Mouse (Mus musculus): Measurements from ENCODE around the gene Armc9. TPM values are rescaled to one million over a fixed set of nuclear protein-coding genes. Genes with fewer than 3 reads are reported as not detected.

The Armc9 gene
- polyA plus RNA-seq, 1 experiment, result 6.2 TPM

DNA sequence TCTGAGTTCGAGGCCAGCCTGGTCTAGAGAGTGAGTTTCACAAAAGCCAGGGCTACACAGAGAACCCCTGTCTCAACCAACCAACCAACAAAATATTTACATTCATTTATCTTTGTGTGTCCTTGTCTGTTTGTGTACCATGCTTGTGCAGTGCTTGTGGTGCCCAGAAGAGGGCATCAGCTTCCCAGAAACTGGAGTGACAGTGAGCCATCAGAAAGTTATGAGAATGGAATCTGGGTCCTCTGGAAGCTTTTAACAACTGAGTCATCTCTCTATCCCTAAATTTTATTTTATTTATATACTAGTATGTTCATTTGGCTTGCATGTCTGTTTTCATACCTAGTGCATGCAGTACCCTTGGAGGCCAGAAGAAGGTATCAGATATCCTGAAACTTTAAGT is 2.0 kb upstream of the Armc9 start:
- TF ChIP-seq GATA1 (IDR thresholded peaks at IDR 0.05; ENCODE audit: low read length), result no peak

DNA sequence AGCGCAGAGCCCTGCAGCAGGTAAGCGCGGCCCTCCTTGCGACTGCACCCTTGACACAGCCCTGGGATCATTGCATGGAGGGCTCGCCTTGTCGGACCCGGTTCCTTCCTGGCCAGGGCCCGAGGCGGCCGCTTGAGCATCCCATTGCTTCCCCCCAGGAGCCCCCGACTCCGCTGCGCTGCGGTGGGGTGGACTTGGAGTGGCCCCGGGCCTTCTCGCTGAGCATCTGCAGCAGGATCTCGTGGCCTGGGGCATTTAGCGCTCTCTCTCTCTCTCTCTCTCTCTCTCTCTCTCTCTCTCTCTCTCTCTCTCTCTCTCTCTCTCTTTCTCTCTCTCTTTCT is 214 bp downstream of the Armc9 start:
- TF ChIP-seq GATA1 (IDR thresholded peaks at IDR 0.05; ENCODE audit: low read length), result no peak

DNA sequence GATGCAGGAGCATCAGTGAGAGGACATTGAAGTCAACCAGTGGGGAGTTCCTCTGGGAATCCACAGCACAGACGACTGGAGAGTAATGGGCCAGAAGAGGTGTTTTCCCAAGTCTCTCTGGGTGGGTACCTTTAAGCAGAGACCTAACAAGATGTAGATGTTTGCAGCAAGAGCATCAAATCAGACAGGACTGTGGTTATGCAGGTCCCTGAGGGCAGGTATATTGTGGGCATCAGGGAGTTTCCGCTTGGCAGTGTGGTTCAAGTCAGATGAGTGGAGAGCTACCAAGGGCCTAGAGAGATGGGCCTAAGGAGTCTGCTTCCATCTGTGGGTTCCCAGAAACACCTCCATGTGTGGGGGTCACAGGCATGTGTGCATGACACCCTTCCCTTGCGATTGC is 1.5 kb downstream of the Armc9 start:
- no peak for TF ChIP-seq GATA1 (IDR thresholded peaks at IDR 0.05; ENCODE audit: low read length)

DNA sequence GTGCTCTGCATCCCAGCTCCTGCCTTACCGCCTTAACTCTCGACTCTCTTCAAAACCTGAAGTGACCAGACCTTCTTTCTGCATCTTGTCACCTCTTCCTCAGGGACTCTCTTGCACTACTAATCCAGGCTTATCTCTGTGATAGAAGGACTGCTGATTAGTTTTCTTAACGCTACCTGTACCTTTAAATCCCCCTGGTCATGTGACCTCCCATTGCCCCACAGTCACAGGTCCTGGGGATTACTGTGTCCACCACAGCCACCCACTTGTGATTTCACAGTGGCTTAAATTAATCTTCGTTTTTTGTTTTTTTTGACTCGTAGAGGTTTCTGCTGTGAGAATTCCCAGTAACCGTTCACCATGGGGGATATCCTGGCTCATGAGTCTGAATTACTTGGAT is 2.0 kb downstream of the Armc9 start:
- no peak for TF ChIP-seq GATA1 (IDR thresholded peaks at IDR 0.05; ENCODE audit: low read length)

DNA sequence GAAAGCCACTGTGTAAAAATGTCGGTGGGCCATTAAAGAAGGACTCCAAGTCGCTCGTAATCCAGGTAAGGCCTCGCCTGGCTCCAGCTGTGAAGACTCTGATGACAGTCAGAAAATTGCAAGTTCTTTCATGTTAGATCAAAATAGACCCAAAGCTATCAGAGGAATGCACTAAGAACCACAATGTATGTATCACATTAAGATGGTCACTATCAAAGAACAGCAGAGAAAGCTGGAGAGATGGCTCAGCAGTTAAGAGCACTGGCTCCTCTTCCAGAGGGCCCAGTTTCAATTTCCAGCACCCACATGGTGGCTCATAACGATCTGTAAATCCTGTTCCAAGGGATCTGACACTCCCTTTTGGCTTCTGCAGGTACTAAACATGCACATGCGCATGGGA is 5.5 kb downstream of the Armc9 start:
- no peak for TF ChIP-seq GATA1 (IDR thresholded peaks at IDR 0.05; ENCODE audit: low read length)

DNA sequence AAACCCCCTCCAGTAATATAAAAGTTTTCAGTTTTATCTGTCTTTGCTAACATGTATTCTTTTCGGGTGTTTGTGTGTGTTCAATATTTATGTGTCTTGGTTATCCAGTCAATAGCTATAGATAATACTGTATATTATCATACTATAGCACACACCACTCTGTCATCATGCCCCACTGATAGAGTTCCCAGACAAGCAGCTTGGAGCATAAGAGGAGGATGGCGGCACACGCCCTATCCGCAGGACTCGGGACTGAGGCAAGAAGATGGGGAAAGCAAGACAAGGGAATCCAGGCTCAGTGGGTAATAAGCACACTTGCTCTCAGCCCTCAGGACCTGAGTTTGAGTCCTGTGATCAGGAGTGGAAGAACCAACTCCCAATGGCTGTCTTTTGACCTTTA is 5.9 kb downstream of the Armc9 start:
- no peak for TF ChIP-seq GATA1 (IDR thresholded peaks at IDR 0.05; ENCODE audit: low read length)

DNA sequence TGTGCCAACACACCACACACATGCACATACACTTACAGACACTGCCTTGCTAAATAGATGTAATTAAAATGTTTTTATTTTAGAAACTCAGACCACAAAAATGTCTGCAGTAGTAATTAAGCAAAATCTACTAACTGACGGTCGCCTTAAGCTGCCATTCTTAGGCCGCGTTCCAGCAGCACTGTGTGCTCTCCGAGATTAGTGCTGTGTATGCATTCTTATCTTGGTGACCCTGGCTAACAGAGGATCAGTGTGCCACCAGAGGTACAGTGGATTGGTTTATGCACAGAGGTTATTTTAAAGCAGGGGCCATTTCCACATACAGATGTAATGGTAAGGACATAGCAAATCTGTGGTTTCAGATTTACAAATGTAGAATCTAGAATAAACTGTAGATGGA is 6.5 kb downstream of the Armc9 start:
- TF ChIP-seq GATA1 (IDR thresholded peaks at IDR 0.05; ENCODE audit: low read length), result no peak

DNA sequence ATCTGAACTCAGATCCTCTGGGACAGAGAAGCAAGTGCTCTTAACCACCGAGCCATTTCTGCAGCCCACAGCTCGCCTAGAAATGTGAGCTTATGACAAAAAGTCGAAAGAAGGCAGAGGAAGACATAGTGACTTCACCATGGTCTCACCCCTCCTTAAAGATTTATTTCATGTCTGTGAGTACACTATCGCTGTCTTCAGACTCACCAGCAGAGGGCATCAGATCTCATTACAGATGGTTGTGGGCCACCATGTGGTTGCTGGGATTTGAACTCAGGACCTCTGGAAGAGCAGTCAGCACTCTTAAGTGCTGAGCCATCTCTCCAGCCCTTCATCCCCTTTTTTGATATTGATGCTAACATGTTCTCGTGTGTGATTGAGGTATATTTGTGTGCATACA is 20.0 kb downstream of the Armc9 start:
- no peak for TF ChIP-seq GATA1 (IDR thresholded peaks at IDR 0.05; ENCODE audit: low read length)

DNA sequence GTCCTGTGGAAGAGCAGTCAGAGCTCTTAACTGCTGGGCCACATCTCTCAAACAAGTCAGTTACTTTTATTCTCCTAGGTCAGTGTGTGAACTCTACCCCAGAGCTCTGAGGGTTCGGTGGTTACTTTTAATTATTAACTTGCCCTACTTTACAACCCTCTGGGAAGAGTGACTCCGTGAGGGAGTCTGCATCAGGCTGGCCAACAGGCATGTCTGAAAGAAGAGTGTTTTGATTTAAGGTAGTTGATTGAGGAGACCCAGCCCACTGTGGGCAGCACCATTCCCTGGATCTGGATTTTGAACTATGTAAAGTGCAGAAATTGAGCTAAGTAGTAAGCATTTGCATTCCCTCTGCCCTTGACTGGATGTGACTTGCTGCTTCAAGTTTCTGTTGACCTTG is 21.5 kb downstream of the Armc9 start:
- TF ChIP-seq GATA1 (IDR thresholded peaks at IDR 0.05; ENCODE audit: low read length), result no peak

DNA sequence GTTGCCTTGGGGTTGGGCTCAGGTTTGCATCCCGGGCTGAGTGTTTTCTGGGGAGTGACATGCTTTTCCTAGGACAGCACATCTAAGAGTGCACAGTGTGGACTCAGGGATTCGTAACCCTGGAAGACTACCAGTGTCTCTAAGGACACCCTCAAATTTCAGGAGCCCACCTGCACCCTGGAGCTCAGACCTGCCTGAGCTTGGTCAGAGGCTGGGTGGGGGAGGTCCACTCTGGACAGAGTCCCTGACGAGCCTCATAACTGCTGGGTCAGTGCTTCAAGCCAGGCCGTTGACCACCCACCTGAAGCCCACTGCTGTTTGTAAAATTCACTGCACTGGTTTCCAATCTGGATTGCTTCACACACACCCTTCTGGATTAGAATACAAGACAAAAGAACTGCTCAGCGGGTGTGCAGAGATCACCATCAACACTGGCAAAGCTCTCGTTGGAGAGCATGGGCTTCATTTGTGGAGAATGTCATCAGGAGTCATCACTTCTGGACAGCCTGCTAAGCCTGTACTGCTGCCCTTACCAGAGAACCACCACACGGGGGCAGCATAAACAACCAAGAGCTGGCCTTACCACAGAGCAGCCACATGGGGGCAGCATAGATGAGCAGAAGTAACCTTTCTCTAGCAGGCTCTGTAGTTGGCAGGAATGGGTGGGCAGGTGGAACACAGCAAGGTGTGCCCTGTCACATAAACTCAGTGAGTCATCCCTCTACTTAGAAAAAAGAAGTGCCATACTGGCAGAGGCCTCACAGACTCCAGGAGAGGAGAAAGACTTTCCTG is 24.1 kb downstream of the Armc9 start:
- no peak for TF ChIP-seq GATA1 (IDR thresholded peaks at IDR 0.05; ENCODE audit: low read length)

DNA sequence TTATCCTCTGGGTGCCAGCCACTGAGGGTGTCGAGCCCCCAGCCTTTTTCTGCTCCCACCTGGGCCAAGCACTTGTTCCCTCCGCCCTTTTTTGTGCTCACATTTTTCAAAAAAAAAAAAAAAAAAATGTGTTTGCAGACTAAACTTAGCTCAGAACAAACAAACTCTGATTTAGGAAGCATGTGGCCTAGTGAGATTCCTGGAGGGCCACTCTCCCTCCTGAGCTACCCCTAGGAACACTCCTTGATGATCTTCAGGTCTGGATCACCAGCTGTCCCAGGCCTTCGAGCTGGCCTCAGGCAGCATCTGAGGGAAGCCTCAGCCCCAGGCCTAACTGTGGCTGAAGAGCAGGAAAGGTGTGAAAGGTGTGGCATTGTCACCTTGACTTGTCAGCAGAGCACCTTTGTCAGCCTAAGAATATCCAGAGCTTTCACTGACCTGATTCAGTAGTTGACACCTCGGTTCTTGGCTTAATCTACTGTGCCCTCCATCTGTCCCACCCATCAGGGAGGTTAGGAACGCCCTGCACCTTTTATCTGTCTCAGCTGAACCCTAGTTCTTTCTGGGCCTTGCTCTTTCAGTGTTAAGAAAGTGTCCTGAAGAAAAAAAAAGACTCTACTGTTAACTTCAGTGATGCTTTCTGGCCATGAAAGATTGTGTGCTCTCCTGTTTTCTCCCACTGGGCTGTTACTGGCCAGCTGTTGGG is 27.6 kb downstream of the Armc9 start:
- TF ChIP-seq GATA1 (IDR thresholded peaks at IDR 0.05; ENCODE audit: low read length), result no peak

DNA sequence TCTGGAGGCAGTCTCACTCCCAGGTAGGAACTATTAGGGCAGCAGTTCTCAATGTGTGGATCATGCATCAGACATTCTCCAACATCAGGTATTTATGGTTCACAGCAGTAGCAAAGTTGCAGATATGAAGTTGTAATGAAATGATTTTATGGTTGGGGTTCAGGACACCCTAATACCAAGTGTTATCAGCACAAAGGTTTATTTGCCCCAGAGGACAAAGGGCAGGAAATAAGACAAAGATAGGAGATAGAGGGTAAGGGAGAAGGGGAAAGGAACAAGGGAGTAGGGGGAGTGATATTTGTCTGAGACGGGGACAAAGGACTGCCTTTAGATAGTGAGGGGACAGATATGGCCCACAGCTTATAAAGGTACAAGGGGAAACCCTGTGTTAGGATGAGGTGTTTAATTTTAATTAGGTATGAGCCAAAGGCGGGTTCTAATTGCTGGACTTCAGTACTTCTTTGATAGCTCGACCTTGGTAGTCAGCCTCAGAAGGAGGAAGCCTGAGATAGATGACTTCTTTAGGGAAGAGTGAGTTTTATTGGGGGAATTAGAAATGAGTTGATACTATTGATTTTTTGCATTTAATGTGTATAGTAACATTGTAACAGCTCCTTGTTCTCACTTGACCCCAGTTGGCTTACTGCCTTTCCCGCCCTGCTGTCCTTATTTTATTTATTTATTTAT is 29.1 kb downstream of the Armc9 start:
- no peak for TF ChIP-seq GATA1 (IDR thresholded peaks at IDR 0.05; ENCODE audit: low read length)

DNA sequence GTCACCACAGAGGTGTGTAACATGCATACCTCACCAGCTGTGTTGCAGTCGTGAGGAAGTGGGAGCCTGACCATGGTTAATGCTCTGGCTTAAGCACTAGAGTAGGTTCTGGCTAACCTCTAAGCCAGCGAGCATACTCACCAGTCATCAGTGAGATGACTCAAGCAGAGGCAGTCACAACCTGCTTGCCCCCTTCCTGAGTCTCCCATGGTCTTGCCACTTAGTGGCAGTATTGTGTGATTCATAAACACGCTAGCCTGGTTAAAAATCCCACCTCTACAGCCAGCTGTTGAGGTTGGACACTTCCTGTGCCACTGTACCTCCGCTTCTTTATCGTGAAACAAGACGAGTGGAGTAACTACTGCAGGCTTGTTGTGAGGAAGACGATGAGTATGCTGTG is 32.2 kb downstream of the Armc9 start:
- TF ChIP-seq GATA1 (IDR thresholded peaks at IDR 0.05; ENCODE audit: low read length), result no peak

DNA sequence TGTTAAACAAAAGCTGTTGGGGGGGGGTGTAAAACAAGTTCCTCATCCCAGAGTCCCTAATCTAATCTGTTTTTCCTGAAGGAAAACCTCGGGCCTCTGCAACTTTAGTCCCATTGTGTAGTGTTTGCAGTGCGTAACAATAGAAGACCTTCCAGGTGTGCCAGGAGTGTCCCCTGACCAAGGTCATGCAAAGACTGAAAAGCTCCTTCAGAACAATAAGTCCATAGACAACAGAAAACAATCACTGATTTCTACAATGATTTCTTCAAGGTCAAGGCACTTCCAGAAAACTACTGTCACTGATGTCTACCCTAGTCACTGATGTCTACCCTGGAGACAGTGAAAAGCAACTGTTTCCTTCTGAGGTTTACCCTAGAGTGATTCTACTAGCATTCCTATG is 33.3 kb downstream of the Armc9 start:
- no peak for TF ChIP-seq GATA1 (IDR thresholded peaks at IDR 0.05; ENCODE audit: low read length)

DNA sequence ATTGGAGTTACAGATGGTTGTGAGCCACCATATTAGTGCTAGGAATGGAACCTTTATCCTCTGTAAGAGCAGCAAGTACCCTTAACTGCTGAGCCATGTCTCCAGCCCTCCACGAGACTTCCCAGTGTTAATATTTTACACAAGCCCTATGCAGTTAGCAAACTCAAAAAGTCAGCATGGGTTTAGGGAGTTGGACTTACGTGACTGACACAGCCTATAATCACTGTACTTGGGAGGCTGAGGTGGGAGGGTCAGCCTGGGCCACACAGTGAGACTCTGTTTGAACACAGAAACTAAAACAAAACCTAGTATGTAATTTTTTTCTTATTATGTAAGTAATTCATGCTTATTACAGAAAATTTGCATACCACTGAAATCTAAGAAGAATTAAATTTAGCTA is 33.7 kb downstream of the Armc9 start:
- no peak for TF ChIP-seq GATA1 (IDR thresholded peaks at IDR 0.05; ENCODE audit: low read length)

DNA sequence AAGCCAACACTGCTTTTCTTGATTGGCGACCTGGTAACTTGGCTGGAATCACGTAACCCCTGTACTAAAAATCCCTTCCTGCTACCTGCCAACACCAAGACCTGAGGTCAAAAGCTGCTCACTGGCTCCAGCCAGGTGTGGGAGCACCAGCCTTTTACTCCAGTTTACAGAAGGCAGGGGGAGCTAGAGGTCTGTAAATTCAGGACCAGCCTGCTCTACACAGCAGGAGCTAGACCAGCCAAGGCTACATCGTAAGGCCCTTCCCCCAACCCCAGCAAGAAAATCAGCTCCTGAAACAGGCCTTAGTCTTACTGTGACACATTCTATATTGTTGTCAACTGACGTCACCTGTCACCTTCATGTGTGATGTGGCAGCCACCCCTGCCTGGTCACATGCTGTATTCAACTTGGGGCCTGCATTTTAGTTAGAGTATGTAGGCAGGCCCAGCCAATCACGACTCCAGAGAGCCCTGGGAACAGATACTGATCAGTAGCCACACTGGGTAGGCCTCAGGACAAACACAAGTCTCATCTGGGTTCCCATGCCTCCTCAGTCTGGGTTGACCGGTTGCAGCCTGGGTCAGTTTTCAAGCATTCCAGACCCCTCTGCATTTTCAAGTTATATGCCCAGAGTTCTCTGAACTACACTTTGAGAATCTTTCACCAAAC is 34.6 kb downstream of the Armc9 start:
- no peak for TF ChIP-seq GATA1 (IDR thresholded peaks at IDR 0.05; ENCODE audit: low read length)

Measured in G1E-ER4 (cell line).